8 mouse cellular contexts compared by ENCODE assay signal in the genomic region with DNA sequence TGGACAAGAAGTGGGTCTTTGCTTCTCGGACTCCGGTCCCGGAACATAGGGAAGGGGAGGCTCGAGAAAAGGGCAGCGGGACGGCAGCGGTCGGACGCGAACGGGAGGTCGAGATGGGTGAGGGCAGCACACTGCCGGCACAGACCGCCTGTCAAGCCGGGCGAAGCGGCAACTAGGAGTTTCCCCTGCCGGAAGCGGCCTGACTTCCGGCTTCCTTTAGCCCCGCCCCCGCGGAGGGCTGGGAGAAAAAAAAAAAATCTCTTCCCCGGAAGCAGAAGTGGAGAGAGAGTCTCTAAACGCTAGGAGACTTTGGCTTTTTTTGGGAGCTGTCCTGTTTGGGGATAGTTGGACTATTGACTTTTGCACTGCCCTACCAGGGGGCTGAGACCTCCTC. TPM values are rescaled to one million over a fixed set of nuclear protein-coding genes. Genes with fewer than 3 reads are reported as not detected.
DNase-seq lines count a peak whose midpoint lies in the region; ATAC-seq lines count a peak whose summit lies in the region.

A gene (minus strand): TSS at position 209 of the 394 bp plus-strand sequence.

- intact Hi-C loops in gastrocnemius, postnatal 14 days (cut with DNase I; ENCODE audit: low total_unique reads) = no loop called here
- intact Hi-C loops in left cerebral cortex, postnatal 10 days (cut with DNase I) = no loop called here

- peak; percentile 92 to 97 for DNase-seq in adrenal gland, adult (ENCODE audit: inconsistent age in 2 of 2, low spot score in 1 of 2)
- peak; percentile 92 for DNase-seq in embryo, embryonic 10.5 days (ENCODE audit: low spot score)
- DNase-seq in gastrocnemius, postnatal 14 days = peak; percentile 89
- peak; percentile 87 to 93 for DNase-seq in left cerebral cortex, postnatal 10 days (ENCODE audit: extremely low spot score in 1 of 2, low spot score in 2 of 2)
- peak; percentile 87 for DNase-seq in right cerebral cortex, postnatal 25 days
- DNase-seq in urinary bladder, postnatal 4 days (ENCODE audit: low spot score in 2 of 2) = peak; percentile 83 to 90

- peak; percentile 82 for ATAC-seq in inflammation-experienced regulatory T-cells, adult 6 months
- peak; percentile 97 for ATAC-seq in megakaryocyte-erythroid progenitor cell, adult 5-6 weeks (replicated peaks; ENCODE audit: low FRiP score, low TSS enrichment, poor library complexity, severe bottlenecking)

RNA-seq across cellular contexts. Expression of the gene that starts here (rescaled TPM):
- 10 to 100 TPM; 11.9 to 12.1 TPM for total RNA-seq in gastrocnemius, postnatal 14 days (2021)
- polyA plus RNA-seq in inflammation-experienced regulatory T-cells, adult 6 months (2017; shearing (Covaris generic)) = 10 to 100 TPM; 32.9 to 66.5 (median 46.4) TPM
- 10 to 100 TPM; 69.7 to 76.8 TPM for total RNA-seq in left cerebral cortex, postnatal 10 days (2021)
- total RNA-seq in megakaryocyte-erythroid progenitor cell, adult 5-6 weeks (2014; fragmentation: Nextera tagmentation) = 37.8 and 39.4 TPM in 2 replicates
- total RNA-seq in megakaryocyte-erythroid progenitor cell, adult 5-6 weeks (2017) = 23.4 and 30.6 TPM in 2 replicates

Comparison
In these comparisons a context has a peak if more than half of its experiments do, and no peak if none do; other contexts are left out.
1. Peak in every context shown above with its lines: DNase-seq and ATAC-seq.